Mouse (Mus musculus) adrenal gland, adult 18-20 months (tissue): ENCODE data around the gene Ifitm6. TPM values are rescaled to one million over a fixed set of nuclear protein-coding genes. Genes with fewer than 3 reads are reported as not detected.
A peak's percentile ranks its signal among the peaks of the same experiment; 100 is the strongest.
"Not testable (repeated sequence)": the region's sequence is repeated elsewhere in the genome, so short reads cannot be mapped to it uniquely, and the experiment has no call there.

Source experiments
- DNase-seq, 2 experiments: peaks; one replicate each; pipeline ENCODE4 v3.0.0; 2021 to 2022; ENCODE audit warnings: low spot score in 2 of 2
- total RNA-seq, 2 experiments: library from RNA; stranded (reverse); gene quantifications; 1 replicate in 1 of 2; 2 replicates in 1 of 2; pipeline ENCODE4 v1.2.3; 2021

Ifitm6 gene
- total RNA-seq, 2 experiments from 2014 or later: 0.64 to 0.66 TPM

- DNase-seq: peak; percentile 30 to 48
Observed at GRCm38 (mm10) chr7:141041661-141042060, 23.9 kb upstream of the Ifitm6 start.

- DNase-seq: no peak
Observed at GRCm38 (mm10) chr7:141040867-141041606, 23.3 kb upstream of the Ifitm6 start.

- DNase-seq: no peak
Observed at GRCm38 (mm10) chr7:141039386-141040107, 21.8 kb upstream of the Ifitm6 start.

GRCm38 (mm10) chr7:141038090-141039032 is 20.6 kb upstream of the Ifitm6 start:
- no peak for DNase-seq

GRCm38 (mm10) chr7:141036624-141037023 is 18.9 kb upstream of the Ifitm6 start:
- DNase-seq: not testable (repeated sequence)

GRCm38 (mm10) chr7:141032458-141033167 is 14.9 kb upstream of the Ifitm6 start:
- DNase-seq: no peak

GRCm38 (mm10) chr7:141030390-141030789 is 12.7 kb upstream of the Ifitm6 start:
- DNase-seq: no peak

GRCm38 (mm10) chr7:141028831-141029230 is 11.1 kb upstream of the Ifitm6 start, which contains the start of gene Gm17387:
TSS of gene Gm17387 (plus strand) at chr7:141029131.
- DNase-seq: no peak

GRCm38 (mm10) chr7:141026740-141027098 is 9.0 kb upstream of the Ifitm6 start:
- no peak for DNase-seq

- no peak for DNase-seq
Observed at GRCm38 (mm10) chr7:141026097-141026739, 8.5 kb upstream of the Ifitm6 start.

- no peak for DNase-seq
Observed at GRCm38 (mm10) chr7:141024865-141025838, 7.4 kb upstream of the Ifitm6 start.

GRCm38 (mm10) chr7:141021489-141022449 is 4.0 kb upstream of the Ifitm6 start:
- DNase-seq: no peak

GRCm38 (mm10) chr7:141019028-141019427 is 1.3 kb upstream of the Ifitm6 start:
- DNase-seq: no peak

GRCm38 (mm10) chr7:141016707-141017697 is 722 bp downstream of the Ifitm6 start:
- no peak for DNase-seq

- DNase-seq: no peak
Observed at GRCm38 (mm10) chr7:141011238-141011770, 6.4 kb downstream of the Ifitm6 start.

- peak; percentile 38 to 52 for DNase-seq
Observed at GRCm38 (mm10) chr7:141010593-141010992, 7.1 kb downstream of the Ifitm6 start, which contains the start of gene Ifitm3. TSS of gene Ifitm3 (minus strand) at chr7:141010770.
